Mouse (Mus musculus): Measurements from ENCODE around the gene Leo1.

The Leo1 gene

GRCm38 (mm10) chr9:75440796-75441666 is at the start of gene Leo1:
Gene Leo1 (plus strand): TSS chr9:75441524.
- DNase-seq (ENCODE audit: low read depth, low spot score): peak; percentile 84

GRCm38 (mm10) chr9:75393251-75393650 is 48.1 kb upstream of the Leo1 start:
- no peak for DNase-seq (ENCODE audit: low read depth, low spot score)

- no peak for DNase-seq (ENCODE audit: low read depth, low spot score)
These were observed 45.4 kb upstream of the Leo1 start for GRCm38 (mm10) chr9:75395971-75396370.

- no peak for DNase-seq (ENCODE audit: low read depth, low spot score)
These were observed 42.3 kb upstream of the Leo1 start for GRCm38 (mm10) chr9:75399069-75399468.

- no peak for DNase-seq (ENCODE audit: low read depth, low spot score)
These were observed 40.7 kb upstream of the Leo1 start for GRCm38 (mm10) chr9:75400639-75401038.

GRCm38 (mm10) chr9:75401593-75402504 is 39.5 kb upstream of the Leo1 start:
- DNase-seq (ENCODE audit: low read depth, low spot score): no peak

GRCm38 (mm10) chr9:75403520-75403919 is 37.8 kb upstream of the Leo1 start:
- DNase-seq (ENCODE audit: low read depth, low spot score): no peak

- DNase-seq (ENCODE audit: low read depth, low spot score): no peak
These were observed 35.2 kb upstream of the Leo1 start for GRCm38 (mm10) chr9:75406121-75406520.

- no peak for DNase-seq (ENCODE audit: low read depth, low spot score)
These were observed 33.5 kb upstream of the Leo1 start for GRCm38 (mm10) chr9:75407803-75408202.

GRCm38 (mm10) chr9:75408204-75408826 is 33.0 kb upstream of the Leo1 start:
- DNase-seq (ENCODE audit: low read depth, low spot score): no peak

GRCm38 (mm10) chr9:75409031-75409851 is 32.1 kb upstream of the Leo1 start:
- DNase-seq (ENCODE audit: low read depth, low spot score): no peak

- peak; percentile 83 for DNase-seq (ENCODE audit: low read depth, low spot score)
These were observed 31.4 kb upstream of the Leo1 start, which contains the start of gene Mapk6 for GRCm38 (mm10) chr9:75409852-75410378. Gene Mapk6 (minus strand): TSS chr9:75410005.

GRCm38 (mm10) chr9:75410868-75411487 is 30.3 kb upstream of the Leo1 start:
- no peak for DNase-seq (ENCODE audit: low read depth, low spot score)

GRCm38 (mm10) chr9:75411584-75411983 is 29.7 kb upstream of the Leo1 start:
- DNase-seq (ENCODE audit: low read depth, low spot score): no peak

GRCm38 (mm10) chr9:75413206-75413605 is 28.1 kb upstream of the Leo1 start:
- DNase-seq (ENCODE audit: low read depth, low spot score): no peak

- DNase-seq (ENCODE audit: low read depth, low spot score): no peak
These were observed 27.1 kb upstream of the Leo1 start for GRCm38 (mm10) chr9:75414204-75414603.

- no peak for DNase-seq (ENCODE audit: low read depth, low spot score)
These were observed 19.1 kb upstream of the Leo1 start for GRCm38 (mm10) chr9:75422251-75422691.

GRCm38 (mm10) chr9:75423683-75424082 is 17.6 kb upstream of the Leo1 start:
- DNase-seq (ENCODE audit: low read depth, low spot score): no peak

- DNase-seq (ENCODE audit: low read depth, low spot score): no peak
These were observed 16.8 kb upstream of the Leo1 start for GRCm38 (mm10) chr9:75424358-75425150.

All from brain, embryonic 18.5 days (tissue).